Mouse (Mus musculus): ENCODE data around the gene Zbtb40. TPM values are rescaled to one million over a fixed set of nuclear protein-coding genes. Genes with fewer than 3 reads are reported as not detected.

Gene Zbtb40
- polyA plus RNA-seq, 1 experiment from 2014 or later: 0.86 TPM

DNA sequence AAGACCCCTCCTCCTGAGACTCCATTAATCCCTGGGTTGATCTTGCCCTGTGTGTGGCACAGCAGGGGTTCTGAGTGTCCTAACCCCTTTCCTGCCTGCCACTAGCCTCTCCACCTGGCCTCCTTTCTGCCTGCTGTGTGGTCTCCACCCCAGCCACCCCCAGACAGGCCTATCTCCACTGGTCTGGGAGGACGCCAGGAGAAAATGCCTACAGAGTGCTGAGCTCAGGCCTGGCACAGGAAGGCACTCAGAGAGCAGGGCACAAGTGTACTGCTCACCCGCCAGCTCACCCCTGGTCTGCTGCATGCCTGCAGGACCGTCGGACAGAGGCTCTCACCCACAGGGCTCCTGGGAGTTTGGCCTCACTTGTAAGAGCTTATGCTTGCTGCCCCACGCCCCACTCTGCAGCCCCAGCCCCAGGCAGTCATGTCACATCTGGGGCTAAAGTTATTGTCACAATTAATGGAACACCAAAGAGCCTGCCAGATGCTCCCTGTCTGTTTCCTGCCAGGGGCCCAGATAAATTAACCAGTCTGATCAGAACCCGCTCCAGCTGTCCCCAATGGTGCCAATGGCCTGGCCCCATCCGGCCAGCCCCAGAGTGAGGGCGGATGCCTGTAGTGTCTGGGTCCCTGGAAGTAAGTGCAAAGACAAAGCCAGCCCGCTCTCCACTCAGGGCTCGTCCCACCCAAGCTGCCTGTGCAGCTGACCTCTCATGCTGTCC, 99.2 kb downstream of the Zbtb40 start:
- H3K9me3 ChIP-seq (ENCODE audit: control insufficient read depth, low read length): no peaks in the 10 kb centered on the region
- ATAC-seq (ENCODE audit: low FRiP score, low TSS enrichment) (no peak), DNase-seq (ENCODE audit: low spot score) (no peak)
- no peaks in the 10 kb centered on the region for H3K27me3 ChIP-seq (ENCODE audit: control insufficient read depth, insufficient read depth, low read length)
- WGBS: 50% methylated on average over 10 of the region's 10 CpGs
- no peak overlapping the region for H3K4me2 ChIP-seq (replicated peaks; ENCODE audit: low read depth)
- no peaks in the 10 kb centered on the region for H3K4me1 ChIP-seq (replicated peaks; ENCODE audit: control insufficient read depth, insufficient read depth)
- no peak for TF ChIP-seq CTCF (IDR thresholded peaks at IDR 0.05; ENCODE audit: low read depth)
- no peak for TF ChIP-seq EP300 (optimal IDR thresholded peaks at IDR 0.05)
- H3K9ac ChIP-seq (ENCODE audit: low read length): no peak overlapping the region
- no peak overlapping the region for H3K4me3 ChIP-seq (ENCODE audit: low read depth, low read length)
- H3K27ac ChIP-seq (replicated peaks): no peak overlapping the region
- no peaks in the 10 kb centered on the region for H3K36me3 ChIP-seq (ENCODE audit: control insufficient read depth, insufficient read depth, low read length)

DNA sequence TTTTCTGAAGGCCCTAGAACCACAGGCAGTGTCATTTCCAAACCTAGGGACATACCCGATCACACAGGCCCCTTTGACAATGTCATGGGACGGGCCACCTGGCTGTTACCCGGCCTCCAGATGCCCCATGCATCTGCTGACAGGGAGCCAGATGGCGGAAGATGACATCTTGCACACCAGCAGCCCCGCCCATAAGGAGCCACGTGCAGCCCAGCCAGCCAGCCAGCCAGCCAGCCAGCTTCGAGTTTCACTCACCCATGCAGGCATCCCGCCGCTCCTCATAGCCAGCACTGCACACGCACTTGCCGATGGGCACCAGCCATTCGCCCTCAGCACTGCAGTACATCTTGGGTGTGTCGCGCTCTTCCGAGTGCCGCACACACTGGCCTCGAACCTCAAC, 103.2 kb downstream of the Zbtb40 start:
- WGBS: 63% methylated on average over 17 of the region's 17 CpGs
- H3K27me3 ChIP-seq (ENCODE audit: control insufficient read depth, insufficient read depth, low read length): no peaks in the 10 kb centered on the region
- ATAC-seq (ENCODE audit: low FRiP score, low TSS enrichment) (no peak), DNase-seq (ENCODE audit: low spot score) (no peak)
- H3K36me3 ChIP-seq (ENCODE audit: control insufficient read depth, insufficient read depth, low read length): no peaks in the 10 kb centered on the region
- no peak overlapping the region for H3K27ac ChIP-seq (replicated peaks)
- no peak overlapping the region for H3K4me3 ChIP-seq (ENCODE audit: low read depth, low read length)
- no peak overlapping the region for H3K9ac ChIP-seq (ENCODE audit: low read length)
- H3K4me1 ChIP-seq (replicated peaks; ENCODE audit: control insufficient read depth, insufficient read depth): no peaks in the 10 kb centered on the region
- no peaks in the 10 kb centered on the region for H3K9me3 ChIP-seq (ENCODE audit: control insufficient read depth, low read length)
- H3K4me2 ChIP-seq (replicated peaks; ENCODE audit: low read depth): no peak overlapping the region
- TF ChIP-seq CTCF (IDR thresholded peaks at IDR 0.05; ENCODE audit: low read depth) (no peak), EP300 (optimal IDR thresholded peaks at IDR 0.05) (no peak)

DNA sequence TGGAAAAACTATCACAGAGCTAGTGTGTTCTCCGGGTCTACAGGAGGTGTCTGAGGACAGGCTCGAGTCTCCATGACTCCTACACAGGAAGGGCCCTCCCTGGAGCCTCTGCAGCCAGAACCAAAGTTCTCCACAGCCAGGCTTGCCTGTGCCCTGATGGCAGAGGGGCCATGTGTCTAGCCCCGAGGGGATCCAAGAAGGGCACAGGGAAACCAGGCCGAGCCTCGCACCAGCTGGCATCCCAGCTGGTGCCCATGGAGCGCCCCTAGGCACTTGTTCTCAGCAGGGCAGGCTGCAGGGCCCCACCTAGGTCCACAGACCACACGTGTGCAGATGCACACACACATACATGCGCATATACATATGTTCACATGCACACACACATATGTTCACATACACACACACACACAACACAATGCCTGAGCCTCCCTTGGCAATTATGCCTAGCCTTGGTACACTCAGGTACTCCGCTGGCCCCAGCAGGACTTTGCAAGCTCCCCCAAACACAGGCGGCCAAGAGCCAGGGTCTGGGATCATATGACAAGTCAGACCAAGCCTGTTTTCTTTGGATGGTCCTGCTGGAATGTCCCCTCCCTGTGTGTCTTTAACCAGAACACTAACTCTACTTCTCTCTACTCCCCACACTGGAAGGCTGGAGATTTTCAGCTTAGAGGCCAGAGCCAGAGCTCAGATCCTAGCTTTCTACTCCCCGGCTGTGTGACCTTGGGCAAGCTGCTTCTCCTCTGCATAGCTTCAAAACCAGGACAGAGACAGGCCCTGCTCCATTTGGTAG, 103.8 kb downstream of the Zbtb40 start:
- Histone ChIP-seq H3K4me2 (replicated peaks; ENCODE audit: low read depth) (no peak overlapping the region), H3K4me1 (replicated peaks; ENCODE audit: control insufficient read depth, insufficient read depth) (no peaks in the 10 kb centered on the region), H3K4me3 (ENCODE audit: low read depth, low read length) (no peak overlapping the region), H3K27me3 (ENCODE audit: control insufficient read depth, insufficient read depth, low read length) (no peaks in the 10 kb centered on the region), H3K9ac (ENCODE audit: low read length) (no peak overlapping the region), H3K9me3 (ENCODE audit: control insufficient read depth, low read length) (no peaks in the 10 kb centered on the region), H3K36me3 (ENCODE audit: control insufficient read depth, insufficient read depth, low read length) (no peaks in the 10 kb centered on the region), H3K27ac (replicated peaks) (no peak overlapping the region)
- TF ChIP-seq EP300 (optimal IDR thresholded peaks at IDR 0.05) (no peak), CTCF (IDR thresholded peaks at IDR 0.05; ENCODE audit: low read depth) (no peak)
- no peak for DNase-seq (ENCODE audit: low spot score)
- ATAC-seq (ENCODE audit: low FRiP score, low TSS enrichment): no peak
- 77% methylated on average over 11 of the region's 11 CpGs for WGBS

- DNase-seq (ENCODE audit: low spot score) (no peak), ATAC-seq (ENCODE audit: low FRiP score, low TSS enrichment) (no peak)
- Histone ChIP-seq H3K4me2 (replicated peaks; ENCODE audit: low read depth) (no peak overlapping the region), H3K9ac (ENCODE audit: low read length) (no peak overlapping the region), H3K9me3 (ENCODE audit: control insufficient read depth, low read length) (no peaks in the 10 kb centered on the region), H3K27ac (replicated peaks) (no peak overlapping the region), H3K4me1 (replicated peaks; ENCODE audit: control insufficient read depth, insufficient read depth) (no peaks in the 10 kb centered on the region), H3K27me3 (ENCODE audit: control insufficient read depth, insufficient read depth, low read length) (no peaks in the 10 kb centered on the region), H3K4me3 (ENCODE audit: low read depth, low read length) (no peak overlapping the region), H3K36me3 (ENCODE audit: control insufficient read depth, insufficient read depth, low read length) (no peaks in the 10 kb centered on the region)
- 15% methylated on average over 13 of the region's 13 CpGs for WGBS
- TF ChIP-seq CTCF (IDR thresholded peaks at IDR 0.05; ENCODE audit: low read depth) (no peak), EP300 (optimal IDR thresholded peaks at IDR 0.05) (no peak)
Measured at GRCm38 (mm10) chr4:136943175-136943574, 105.4 kb downstream of the Zbtb40 start.

DNA sequence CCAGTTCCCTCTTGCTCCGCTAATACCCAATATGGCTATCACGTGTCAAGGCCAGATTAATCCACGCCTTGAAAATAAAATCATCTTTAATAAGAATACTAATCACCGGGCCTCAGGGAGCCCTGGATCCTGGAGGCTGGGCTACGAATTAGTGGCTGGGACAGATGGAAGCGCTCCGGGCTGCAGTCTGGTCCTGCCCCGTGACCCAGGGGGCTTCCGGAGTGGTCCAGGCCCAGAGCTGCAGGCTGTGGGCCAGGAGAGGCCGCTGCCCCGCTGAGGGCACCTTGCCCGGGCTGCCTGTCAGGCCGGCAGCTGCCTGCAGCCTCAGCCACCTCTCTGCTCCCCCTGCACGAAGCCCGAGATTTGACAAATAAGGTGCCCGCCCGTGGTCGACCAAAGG, 105.8 kb downstream of the Zbtb40 start:
- no peak overlapping the region for H3K27ac ChIP-seq (replicated peaks)
- no peak overlapping the region for H3K9ac ChIP-seq (ENCODE audit: low read length)
- H3K4me2 ChIP-seq (replicated peaks; ENCODE audit: low read depth): no peak overlapping the region
- H3K4me1 ChIP-seq (replicated peaks; ENCODE audit: control insufficient read depth, insufficient read depth): no peaks in the 10 kb centered on the region
- H3K4me3 ChIP-seq (ENCODE audit: low read depth, low read length): no peak overlapping the region
- WGBS: 17% methylated on average over 18 of the region's 18 CpGs
- ATAC-seq (ENCODE audit: low FRiP score, low TSS enrichment) (no peak), DNase-seq (ENCODE audit: low spot score) (no peak)
- no peaks in the 10 kb centered on the region for H3K36me3 ChIP-seq (ENCODE audit: control insufficient read depth, insufficient read depth, low read length)
- no peak for TF ChIP-seq CTCF (IDR thresholded peaks at IDR 0.05; ENCODE audit: low read depth)
- no peak for TF ChIP-seq EP300 (optimal IDR thresholded peaks at IDR 0.05)
- no peaks in the 10 kb centered on the region for H3K9me3 ChIP-seq (ENCODE audit: control insufficient read depth, low read length)
- no peaks in the 10 kb centered on the region for H3K27me3 ChIP-seq (ENCODE audit: control insufficient read depth, insufficient read depth, low read length)

GRCm38 (mm10) chr4:136937935-136938334, 110.7 kb downstream of the Zbtb40 start:
- H3K4me1 ChIP-seq (replicated peaks; ENCODE audit: control insufficient read depth, insufficient read depth): no peaks in the 10 kb centered on the region
- H3K9me3 ChIP-seq (ENCODE audit: control insufficient read depth, low read length): no peaks in the 10 kb centered on the region
- 89% methylated on average over 5 of the region's 5 CpGs for WGBS
- DNase-seq (ENCODE audit: low spot score) (no peak), ATAC-seq (ENCODE audit: low FRiP score, low TSS enrichment) (no peak)
- H3K4me2 ChIP-seq (replicated peaks; ENCODE audit: low read depth): no peak overlapping the region
- no peaks in the 10 kb centered on the region for H3K36me3 ChIP-seq (ENCODE audit: control insufficient read depth, insufficient read depth, low read length)
- no peak overlapping the region for H3K9ac ChIP-seq (ENCODE audit: low read length)
- no peak overlapping the region for H3K4me3 ChIP-seq (ENCODE audit: low read depth, low read length)
- no peak for TF ChIP-seq CTCF (IDR thresholded peaks at IDR 0.05; ENCODE audit: low read depth)
- H3K27ac ChIP-seq (replicated peaks): no peak overlapping the region
- H3K27me3 ChIP-seq (ENCODE audit: control insufficient read depth, insufficient read depth, low read length): no peaks in the 10 kb centered on the region

Measured in stomach, postnatal 0 days (tissue).